Comparison of ENCODE assay signal across 32 mouse cellular contexts in genomic region chr6:55683506-55683905, GRCm38 (mm10). TPM values are rescaled to one million over a fixed set of nuclear protein-coding genes. Genes with fewer than 3 reads are reported as not detected.
DNase-seq lines count a peak whose midpoint lies in the region; ATAC-seq and TF ChIP-seq lines count a peak whose summit lies in the region.
"Had no signal": no experiment of that assay in that cellular context is flagged by ENCODE, and none has a peak within 500 bp of the region (broad histone marks: within the 10 kb centered on the region; RNA-seq: fewer than 3 reads in every experiment).

No protein-coding gene starts in this region.

- ATAC-seq in frontal cortex, adult (ENCODE audit: low TSS enrichment): peak; percentile 41
- ATAC-seq: CD4-positive, CD25-positive, alpha-beta regulatory T cell, adult 4 months; midbrain, embryonic 15.5 days had no signal

- peak overlapping the region; percentile 93; the same call in 1 of the 2 replicates for H3K27ac ChIP-seq in cortical plate, adult 2 months (ENCODE audit: insufficient read depth, low read length)
- H3K27ac ChIP-seq: heart, adult 2 months; hindbrain, embryonic 14.5 days; limb, embryonic 12.5 days; liver, embryonic 15.5 days; midbrain, embryonic 15.5 days had no signal

- DNase-seq in frontal cortex, postnatal 14 days (ENCODE audit: low spot score in 2 of 2): no peak
- peak; percentile 22 to 29 for DNase-seq in left cerebral cortex, postnatal 36 days (ENCODE audit: low spot score in 2 of 2)
- no peak for DNase-seq in left cerebral cortex, postnatal 10 days (ENCODE audit: extremely low spot score in 1 of 2, low spot score in 2 of 2)
- peak; percentile 46 for DNase-seq in brain, adult 2 months (ENCODE audit: low read depth, low spot score)
- DNase-seq in kidney, postnatal 4 days: no peak
- DNase-seq: adrenal gland, postnatal 25 days; cerebellum, adult 8-10 months; cerebellum, postnatal 25 days; gastrocnemius, postnatal 25 days; heart, adult 2 months; kidney, adult 11 months; kidney, postnatal 14 days; lung, embryonic 14.5 days; lung, postnatal 14 days; spleen, adult 18-20 months; thymus, postnatal 14 days had no signal

- intact Hi-C loops in left cerebral cortex, postnatal 36 days (cut with DNase I): loop anchor here (5.0 kb wide), 1 partner anchor 119 kb away; no protein-coding TSS in a partner anchor
- intact Hi-C loops in left cerebral cortex, postnatal 10 days (cut with DNase I): loop anchor here (5.0 kb wide), 1 partner anchor 109 kb away; no protein-coding TSS in a partner anchor

- no peaks in the 10 kb centered on the region for H3K4me1 ChIP-seq in cortical plate, adult 2 months (ENCODE audit: control insufficient read depth, insufficient read depth, low read length)
- H3K4me1 ChIP-seq: heart, embryonic 12.5 days; liver, embryonic 15.5 days; midbrain, embryonic 15.5 days had no signal

- TF ChIP-seq POLR2A in cortical plate, adult 2 months (IDR thresholded peaks at IDR 0.05; ENCODE audit: extremely low read depth, insufficient read depth, low read length): no peak

- TF ChIP-seq CTCF in cortical plate, adult 2 months (IDR thresholded peaks at IDR 0.05; ENCODE audit: extremely low read depth, insufficient read depth, low read length): no peak

- H3K4me3 ChIP-seq in cortical plate, adult 2 months (ENCODE audit: insufficient read depth, low read length): no peak overlapping the region
- H3K4me3 ChIP-seq: heart, adult 2 months; heart, embryonic 12.5 days; limb, embryonic 12.5 days; liver, embryonic 15.5 days; midbrain, embryonic 15.5 days had no signal

RNA-seq across cellular contexts. Expression of gene Neurod6, which starts 2.4 kb away (rescaled TPM):
- total RNA-seq in left cerebral cortex, postnatal 36 days (2021): 10 to 100 TPM; 47.3 to 55.7 TPM
- total RNA-seq in left cerebral cortex, postnatal 10 days (2021): 100 to 1,000 TPM in 1 of 2 experiments, 10 to 100 TPM in 1; 78.3 to 107 TPM
- polyA plus RNA-seq in cortical plate, adult 2 months (2012; rRNA removed): 57.1 and 76.8 TPM in 2 replicates
- total RNA-seq: adrenal gland, postnatal 25 days; gastrocnemius, adult 18-20 months; gastrocnemius, postnatal 25 days; heart, adult 2 months; hematopoietic stem cell, adult 5-6 weeks; liver, adult 2 months; neutrophil, adult 5-6 weeks had no signal
- polyA plus RNA-seq: CD4-positive, CD25-positive, alpha-beta regulatory T cell, adult 4 months; heart, adult 2 months; heart, postnatal 0 days; kidney, embryonic 14.5 days; limb, embryonic 12.5 days; liver, adult 2 months; lung, embryonic 14.5 days; stomach, embryonic 16.5 days; urinary bladder, adult 2 months had no signal

Comparison
In these comparisons a context has a peak if more than half of its experiments do, and no peak if none do; other contexts are left out.
1. DNase-seq: peak in left cerebral cortex, postnatal 36 days (2 of 2) and brain, adult 2 months (single experiment); none in frontal cortex, postnatal 14 days (0 of 2), left cerebral cortex, postnatal 10 days (0 of 2) and kidney, postnatal 4 days (0 of 2).